Mouse (Mus musculus) neutrophil, adult 59 days (primary cell): ENCODE measurements around the gene Atoh8. TPM values are rescaled to one million over a fixed set of nuclear protein-coding genes. Genes with fewer than 3 reads are reported as not detected.

Experiments used
- total RNA-seq, 2 experiments: library from RNA; stranded (reverse); gene quantifications; 1 replicate in 1 of 2; 2 replicates in 1 of 2; pipeline ENCODE4 v1.2.4; 2023

Atoh8 gene
- under 1 TPM in 1 of 2 experiments, not detected in 1; 0.24 TPM for total RNA-seq

DNA sequence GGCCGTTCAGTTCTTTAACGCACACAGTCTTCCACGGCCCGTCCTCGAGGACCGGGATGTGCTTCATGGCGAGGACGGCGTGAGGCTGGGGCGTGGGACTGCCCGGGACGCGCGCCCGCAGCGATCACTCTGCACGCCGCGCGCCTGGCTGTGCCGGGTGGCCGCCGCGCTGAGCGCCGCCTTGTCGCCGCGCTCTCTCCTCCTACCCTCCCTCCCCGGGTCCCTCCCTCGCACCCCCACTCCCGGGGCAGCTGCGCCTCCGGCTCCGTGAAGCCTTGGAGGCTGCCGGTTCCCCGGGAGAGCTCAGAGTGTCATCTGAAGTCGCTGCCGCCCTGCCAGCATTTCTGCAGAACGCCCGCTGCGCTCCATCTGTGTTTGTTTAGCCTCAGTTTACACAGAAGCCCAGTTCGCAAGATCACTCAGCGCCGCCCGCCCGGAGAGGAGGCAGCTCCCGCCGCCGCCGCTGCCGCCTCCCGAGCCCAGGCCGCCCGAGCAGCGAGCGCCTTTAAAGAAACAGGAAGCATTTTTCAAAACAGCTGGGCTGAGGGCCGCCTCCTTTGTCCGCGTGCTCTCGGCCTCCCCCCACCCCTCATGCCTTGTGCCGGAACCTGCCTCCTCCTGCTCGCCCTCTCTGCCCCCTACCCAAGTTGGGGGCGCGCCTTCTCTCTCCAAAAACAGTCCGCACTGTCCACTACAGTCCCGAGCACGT lies at the start of gene Atoh8:
Gene Atoh8 (minus strand): TSS at position 480 of the 709 bp plus-strand sequence.

Other genes with a start within 250 kb of the Atoh8 start
- gene St3gal5, start 138.0 kb downstream of the Atoh8 start, total RNA-seq = 100 to 1,000 TPM; 290 to 317 TPM
- gene Sftpb, start 69.0 kb upstream of the Atoh8 start, total RNA-seq = 1 to 10 TPM; 1.3 to 2.5 TPM
- gene Usp39, start 109.6 kb upstream of the Atoh8 start, total RNA-seq = 10 to 100 TPM; 41.5 to 49.5 TPM
- 10 to 100 TPM; 51.1 to 55.5 TPM for gene 0610030E20Rik, start 111.7 kb upstream of the Atoh8 start, total RNA-seq
- gene Tmem150a, start 119.9 kb upstream of the Atoh8 start, total RNA-seq = 1 to 10 TPM; 1.7 to 2.0 TPM
- gene Rnf181, start 131.4 kb upstream of the Atoh8 start, total RNA-seq = 10 to 100 TPM; 57.2 to 63.8 TPM
- 10 to 100 TPM; 33.8 to 48.2 TPM for gene Vamp5, start 144.9 kb upstream of the Atoh8 start, total RNA-seq
- 100 to 1,000 TPM; 204 to 207 TPM for gene Vamp8, start 155.1 kb upstream of the Atoh8 start, total RNA-seq
- gene Ggcx, start 178.7 kb upstream of the Atoh8 start, total RNA-seq = 1 to 10 TPM; 5.2 to 9.4 TPM
- gene Mat2a, start 204.0 kb upstream of the Atoh8 start, total RNA-seq = 10 to 100 TPM; 95.0 to 97.2 TPM